Mouse (Mus musculus): ENCODE measurements around the gene Pkd1.

The Pkd1 gene

DNA sequence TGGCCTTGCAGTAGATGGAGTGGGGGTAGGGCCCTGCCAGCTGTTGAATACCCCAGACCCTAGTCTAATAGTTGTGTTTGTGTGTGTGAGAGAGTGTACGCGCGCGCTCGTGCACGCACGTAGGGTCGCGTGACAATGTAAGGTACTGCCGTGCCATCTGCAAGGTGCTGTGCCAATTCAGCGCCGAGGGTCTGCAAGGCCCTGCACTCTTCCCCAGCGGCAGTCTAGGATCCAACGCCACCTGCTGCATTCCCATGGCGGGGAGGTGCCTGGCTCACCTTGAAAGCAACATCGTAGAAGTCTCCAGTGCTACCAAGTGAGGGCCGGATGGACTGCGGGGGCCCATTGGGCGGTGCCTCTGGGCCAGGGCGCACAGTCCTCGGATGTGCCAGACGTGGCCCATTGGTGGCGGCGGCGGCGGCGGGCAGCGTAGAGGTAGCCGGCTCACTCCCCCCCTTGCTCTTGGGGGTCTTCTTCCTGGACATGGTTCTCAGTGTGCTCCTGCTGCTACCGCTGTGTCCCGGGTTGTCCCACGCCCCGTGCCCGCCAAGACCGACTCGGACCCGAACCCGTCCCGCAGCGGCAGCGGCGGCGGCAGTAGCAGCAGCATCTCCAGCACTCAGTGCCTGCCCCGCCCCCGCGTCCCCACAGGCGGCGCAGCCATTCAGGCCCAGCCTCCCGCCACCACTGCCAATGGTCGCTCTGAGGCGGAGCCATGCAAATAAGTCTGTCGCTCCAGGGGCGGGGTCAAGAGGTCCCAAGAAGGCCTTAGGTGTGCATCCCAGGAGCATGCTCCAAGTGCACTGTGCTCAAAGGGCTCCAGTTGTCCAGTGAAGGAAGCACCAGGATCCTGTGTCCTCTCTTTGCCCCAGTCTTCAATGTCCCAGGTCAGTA, 16.3 kb upstream of the Pkd1 start:
- peak; percentile 87 for DNase-seq

DNA sequence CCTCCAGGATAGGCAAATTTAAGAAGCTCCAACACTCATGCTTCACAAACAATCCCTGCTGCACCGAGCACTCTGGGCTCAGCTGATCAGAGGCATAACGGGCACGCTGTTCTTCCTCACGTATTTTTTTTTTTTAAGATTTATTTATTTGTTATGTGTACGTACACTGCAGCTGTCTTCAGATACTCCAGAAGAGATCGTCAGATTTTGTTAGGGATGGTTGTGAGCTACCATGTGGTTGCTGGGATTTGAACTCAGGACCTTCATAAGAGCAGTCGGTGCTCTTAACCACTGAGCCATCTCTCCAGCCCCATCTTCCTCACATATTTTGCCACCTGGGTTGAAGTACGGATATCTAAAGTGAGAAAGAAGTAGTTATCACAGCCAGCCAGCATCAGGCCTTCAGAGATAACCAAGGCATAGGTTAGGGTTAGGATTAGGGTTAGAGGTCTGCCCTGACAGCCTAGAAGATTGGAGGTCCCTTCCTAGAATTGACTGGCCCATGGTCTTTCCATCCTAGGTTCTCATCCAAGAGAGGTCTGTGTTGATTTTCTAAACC, 15.4 kb upstream of the Pkd1 start, which contains the start of gene Rab26:
Gene Rab26, minus strand, starts transcription at position 51 of the 559 bp plus-strand sequence.
- DNase-seq = no peak

GRCm38 (mm10) chr17:24535300-24535699, 14.3 kb upstream of the Pkd1 start:
- no peak for DNase-seq

DNA sequence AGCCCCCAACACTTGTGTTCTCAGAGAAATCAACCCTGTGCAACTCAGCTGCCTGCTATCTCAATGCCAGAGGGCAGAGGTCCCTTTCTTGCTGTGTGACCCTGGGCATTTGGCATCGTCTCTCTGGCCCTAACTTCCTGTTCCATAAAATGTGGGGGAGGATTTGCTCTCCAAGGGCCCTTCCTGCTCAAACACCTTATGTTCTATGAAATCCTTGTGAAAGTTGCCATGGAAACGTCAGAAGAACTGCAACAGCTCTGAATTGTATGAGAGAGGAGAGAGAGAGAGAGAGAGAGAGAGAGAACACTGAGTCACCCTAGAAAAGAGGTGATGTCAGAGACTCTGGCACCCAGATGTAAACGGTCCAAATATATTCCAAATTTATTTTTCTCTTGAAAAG, 12.1 kb upstream of the Pkd1 start:
- no peak for DNase-seq

DNA sequence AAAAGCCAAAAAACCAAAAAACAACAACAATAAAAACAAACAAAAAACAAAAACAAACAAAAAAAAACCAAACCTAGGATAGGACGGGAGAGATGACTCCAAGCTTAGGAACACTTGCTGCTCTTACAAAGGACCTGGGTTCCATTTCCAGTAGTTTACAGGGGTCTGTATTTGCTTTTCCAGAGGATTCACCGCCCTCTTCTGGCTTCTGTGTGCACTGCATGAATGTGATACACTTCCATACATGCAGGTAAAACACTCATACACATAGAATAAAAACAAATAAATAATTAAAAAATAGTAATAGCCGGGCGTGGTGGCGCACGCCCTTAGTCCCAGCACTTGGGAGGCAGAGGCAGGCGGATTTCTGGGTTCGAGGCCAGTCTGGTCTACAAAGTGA, 10.7 kb upstream of the Pkd1 start:
- DNase-seq = peak; percentile 57 to 70

- peak; percentile 66 to 71 for DNase-seq
These were observed 9.3 kb upstream of the Pkd1 start for GRCm38 (mm10) chr17:24540375-24540774.

DNA sequence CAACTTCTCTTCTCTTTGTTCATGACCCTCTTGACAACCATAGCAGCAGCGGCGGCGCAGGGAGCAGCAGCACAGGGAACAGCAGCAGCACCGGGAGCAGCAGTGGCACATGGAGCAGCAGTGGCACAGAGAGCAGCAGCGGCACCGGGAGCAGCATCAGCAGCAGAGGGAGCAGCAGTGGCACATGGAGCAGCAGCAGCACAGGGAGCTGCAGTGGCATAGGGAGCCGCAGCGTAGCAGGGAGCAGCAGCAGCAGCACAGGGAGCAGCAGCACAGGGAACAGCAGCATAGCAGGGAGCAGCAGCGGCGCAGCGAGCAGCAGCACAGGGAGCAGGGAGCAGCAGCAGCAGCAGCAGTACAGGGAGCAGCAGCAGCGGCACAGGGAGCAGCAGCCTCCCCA, 5.0 kb upstream of the Pkd1 start:
- no peak for DNase-seq

GRCm38 (mm10) chr17:24545247-24545646, 4.4 kb upstream of the Pkd1 start:
- no peak for DNase-seq

- DNase-seq = no peak
These were observed 3.4 kb upstream of the Pkd1 start for GRCm38 (mm10) chr17:24546234-24546633.

GRCm38 (mm10) chr17:24548435-24548834, 1.2 kb upstream of the Pkd1 start:
- peak; percentile 56 to 66 for DNase-seq

- peak; percentile 58 to 60 for DNase-seq
These were observed 565 bp upstream of the Pkd1 start for GRCm38 (mm10) chr17:24548921-24549617.

GRCm38 (mm10) chr17:24550416-24551049, 899 bp downstream of the Pkd1 start:
- DNase-seq = peak; percentile 69 to 72

- DNase-seq = no peak
These were observed 1.4 kb downstream of the Pkd1 start for GRCm38 (mm10) chr17:24551050-24551444.

DNA sequence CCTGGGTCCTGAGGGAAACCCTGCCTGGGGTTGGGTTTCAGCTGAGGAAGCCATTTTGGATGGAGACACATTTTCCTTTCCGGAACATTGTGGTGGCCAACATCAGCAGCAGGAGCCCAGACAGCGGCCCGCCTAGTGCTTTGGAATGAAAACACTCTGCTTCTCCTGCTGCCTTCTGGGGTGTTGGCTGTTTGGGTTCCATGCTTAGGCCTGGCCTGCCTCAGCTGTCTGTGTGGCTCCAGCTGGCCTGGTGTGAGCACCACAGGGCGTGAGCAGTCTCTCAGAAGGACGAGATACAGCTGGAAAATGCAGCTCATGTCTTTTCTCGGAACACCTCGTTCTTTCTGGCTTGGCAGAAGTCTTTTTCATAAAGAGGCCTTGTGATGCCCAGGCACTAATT, 7.5 kb downstream of the Pkd1 start:
- no peak for DNase-seq

DNA sequence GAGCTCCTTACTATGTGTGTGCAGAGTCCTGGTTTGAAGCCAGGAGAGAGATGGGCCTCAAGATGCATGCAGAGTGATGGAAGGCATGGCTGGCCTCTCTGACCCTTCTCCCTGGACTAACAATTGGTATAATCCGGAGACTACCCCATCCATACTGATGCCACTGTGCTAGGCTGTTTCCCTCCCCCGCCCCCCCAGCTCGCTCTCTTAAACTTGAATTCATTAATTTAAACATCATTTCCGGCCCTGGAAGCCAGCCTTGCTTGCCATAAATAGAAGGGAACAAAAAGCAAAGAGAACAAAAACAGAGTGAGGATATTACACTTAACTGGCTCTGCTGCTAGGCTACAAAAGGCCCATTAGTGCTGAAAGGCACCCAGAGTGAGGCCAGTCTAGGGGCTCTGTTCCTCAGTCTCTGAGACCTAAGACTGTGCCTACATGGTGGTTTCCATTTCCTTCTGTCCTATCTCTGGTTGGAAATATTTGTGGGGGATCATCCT, 9.0 kb downstream of the Pkd1 start:
- DNase-seq = no peak

DNA sequence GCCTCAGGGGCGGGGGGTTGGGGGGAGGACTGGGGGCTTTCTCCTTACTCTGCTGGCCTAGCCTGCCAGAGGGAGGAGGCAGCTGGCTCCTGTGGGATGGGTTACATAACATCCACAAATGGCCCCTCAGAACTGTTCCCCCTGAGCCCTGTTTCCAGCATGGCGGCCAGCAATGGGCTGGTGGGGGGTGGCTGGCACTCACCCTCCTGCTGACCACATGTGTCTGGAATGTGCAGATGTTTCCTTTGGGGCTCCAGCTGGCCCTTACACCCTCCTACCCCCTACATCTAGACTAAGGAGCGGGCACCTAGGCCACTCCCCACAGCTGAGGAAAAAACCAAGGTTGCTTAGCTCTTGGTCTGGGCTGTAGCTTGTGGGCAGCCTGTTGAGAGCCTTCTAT, 9.5 kb downstream of the Pkd1 start:
- no peak for DNase-seq

DNA sequence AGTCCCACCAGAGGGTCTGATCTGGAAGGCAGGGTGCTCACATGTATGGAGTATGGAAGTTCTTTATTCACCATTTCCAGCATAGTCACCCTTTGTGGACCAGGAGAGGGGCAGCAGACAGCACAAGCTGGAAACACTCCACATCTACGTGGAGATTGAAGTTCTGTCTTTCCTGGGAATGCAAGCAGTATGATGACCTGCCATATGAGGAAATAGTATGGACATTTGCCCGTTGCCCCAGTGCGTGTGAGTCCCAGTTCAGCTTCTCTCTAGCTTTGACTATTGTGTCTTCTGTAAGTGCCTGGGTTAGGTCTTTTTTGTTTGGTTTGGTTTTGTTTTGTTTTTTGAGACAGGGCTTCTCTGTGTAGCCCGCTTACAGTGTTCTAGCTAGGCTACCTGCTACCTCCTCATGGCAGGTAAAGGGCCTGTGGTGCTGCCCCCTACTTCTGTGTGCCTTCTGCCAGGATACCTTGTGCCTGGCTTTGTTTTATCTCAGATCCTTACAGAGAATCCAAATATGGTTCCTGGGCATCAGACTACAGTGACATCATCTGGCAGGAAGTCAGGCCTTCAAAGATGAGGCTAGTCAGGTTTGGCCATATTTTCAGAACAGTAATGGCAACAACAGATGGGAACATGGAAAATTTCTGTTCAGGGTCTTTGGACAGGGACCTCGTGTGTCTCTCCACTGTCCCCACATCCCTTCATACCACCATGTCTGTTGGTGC, 10.8 kb downstream of the Pkd1 start:
- DNase-seq = no peak

- DNase-seq = no peak
These were observed 12.0 kb downstream of the Pkd1 start for GRCm38 (mm10) chr17:24561592-24561991.

DNA sequence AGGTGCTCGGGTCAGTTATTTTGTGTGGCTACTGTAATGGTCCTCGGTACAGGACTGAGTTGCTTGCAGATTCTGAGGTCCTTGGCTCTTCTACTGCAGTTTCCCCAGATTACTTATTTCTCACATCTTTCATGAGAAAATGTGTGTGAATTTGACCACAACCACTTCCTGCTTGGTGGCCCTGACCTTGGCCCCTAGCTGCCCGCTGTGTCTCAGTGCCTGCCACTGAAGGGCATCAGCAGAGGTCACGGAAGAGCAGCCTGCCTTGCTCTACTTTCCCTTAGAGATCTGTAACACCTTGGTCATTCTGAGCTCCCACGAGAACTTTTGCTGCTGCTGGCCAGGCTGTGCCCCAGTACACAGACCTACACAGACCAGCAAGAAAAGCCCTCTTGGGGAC, 14.0 kb downstream of the Pkd1 start:
- DNase-seq = no peak

- no peak for DNase-seq
These were observed 14.8 kb downstream of the Pkd1 start for GRCm38 (mm10) chr17:24564422-24564821.

- DNase-seq = no peak
These were observed 15.5 kb downstream of the Pkd1 start for GRCm38 (mm10) chr17:24565092-24565491.

DNA sequence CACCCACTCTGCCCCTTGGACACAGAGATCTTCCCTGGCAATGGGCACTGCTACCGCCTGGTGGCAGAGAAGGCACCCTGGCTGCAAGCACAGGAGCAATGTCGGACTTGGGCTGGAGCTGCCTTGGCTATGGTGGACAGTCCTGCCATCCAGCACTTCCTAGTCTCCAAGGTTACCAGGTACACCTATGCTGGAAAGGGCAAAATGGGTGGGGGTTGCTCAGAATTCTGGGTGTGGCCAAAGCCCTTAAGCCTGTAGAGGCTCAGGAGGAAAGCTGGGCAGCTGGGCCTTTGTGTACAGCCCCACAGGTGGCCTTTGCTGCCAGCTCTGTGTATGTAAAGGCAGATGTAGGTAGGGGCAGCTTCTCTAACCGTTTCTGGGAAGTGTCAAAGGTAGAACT, 16.2 kb downstream of the Pkd1 start:
- no peak for DNase-seq

Measured in B cell, adult 2 months (primary cell).